Mouse (Mus musculus) ovary, postnatal 14 days (tissue): Measurements from ENCODE around the gene Hist2h2bb.

Experiments used
- DNase-seq: peaks from one replicate; pipeline ENCODE4 v3.0.0; 2022; ENCODE audit warnings: low spot score

The Hist2h2bb gene

GRCm38 (mm10) chr3:96300706-96301529, 31.4 kb downstream of the Hist2h2bb start:
- DNase-seq: no peak

GRCm38 (mm10) chr3:96302076-96302475, 32.5 kb downstream of the Hist2h2bb start:
- DNase-seq: no peak

GRCm38 (mm10) chr3:96306506-96306905, 37.0 kb downstream of the Hist2h2bb start:
- no peak for DNase-seq

GRCm38 (mm10) chr3:96309441-96309840, 39.9 kb downstream of the Hist2h2bb start:
- no peak for DNase-seq

GRCm38 (mm10) chr3:96312341-96313098, 43.0 kb downstream of the Hist2h2bb start:
- no peak for DNase-seq
